15 mouse cellular contexts compared by ENCODE assay signal in the genomic region with DNA sequence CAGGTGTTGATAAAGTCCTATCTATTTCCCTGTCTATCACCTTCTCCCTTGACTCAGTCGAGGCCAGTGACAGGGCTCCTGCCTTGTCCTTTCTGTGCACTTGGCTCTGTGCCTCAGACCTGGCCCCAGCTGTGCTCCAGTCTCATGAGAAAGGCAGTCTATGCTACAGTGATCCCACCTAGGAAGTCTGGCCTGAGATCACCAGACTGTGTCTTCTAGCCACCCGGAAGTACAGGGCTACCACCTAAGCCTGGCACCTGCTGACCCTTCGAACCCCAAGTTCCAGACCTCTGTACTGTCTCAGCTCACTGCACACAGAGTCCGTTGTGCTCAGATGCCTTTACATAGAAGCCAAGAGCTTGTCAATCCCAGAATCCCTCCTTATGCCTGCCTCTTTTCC. TPM values are rescaled to one million over a fixed set of nuclear protein-coding genes. Genes with fewer than 3 reads are reported as not detected.
DNase-seq lines count a peak whose midpoint lies in the region; ATAC-seq lines count a peak whose summit lies in the region.
"Had no signal": no experiment of that assay in that cellular context is flagged by ENCODE, and none has a peak within 500 bp of the region (broad histone marks: within the 10 kb centered on the region; RNA-seq: fewer than 3 reads in every experiment).

No protein-coding gene starts in this region.

- 0 out of 2 replicates have a peak, but pooled peaks have one; percentile 20 for ATAC-seq in heart, embryonic 12.5 days (ENCODE audit: insufficient number of reproducible peaks, low FRiP score)
- no peak for ATAC-seq in heart, embryonic 11.5 days (replicated peaks; ENCODE audit: insufficient number of reproducible peaks, low FRiP score, low TSS enrichment)
- ATAC-seq in midbrain, embryonic 13.5 days: 0 out of 2 replicates have a peak, but pooled peaks have one; percentile 15
- ATAC-seq in midbrain, embryonic 14.5 days (ENCODE audit: low FRiP score, low TSS enrichment): no peak
- ATAC-seq in kidney, embryonic 15.5 days (replicated peaks; ENCODE audit: low FRiP score): peak; percentile 57
- ATAC-seq in midbrain, embryonic 16.5 days: 0 out of 2 replicates have a peak, but pooled peaks have one; percentile 22

- no peaks in the 10 kb centered on the region for H3K27me3 ChIP-seq in heart, embryonic 12.5 days (replicated peaks)
- no peaks in the 10 kb centered on the region for H3K27me3 ChIP-seq in heart, embryonic 11.5 days (ENCODE audit: control insufficient read depth, insufficient read depth, low read length)
- H3K27me3 ChIP-seq in midbrain, embryonic 13.5 days: no peaks in the 10 kb centered on the region; the same call in 1 of the 2 replicates
- H3K27me3 ChIP-seq in midbrain, embryonic 14.5 days (ENCODE audit: control insufficient read depth, insufficient read depth, low read length): no peaks in the 10 kb centered on the region
- H3K27me3 ChIP-seq in kidney, embryonic 15.5 days: no peaks in the 10 kb centered on the region
- H3K27me3 ChIP-seq in midbrain, embryonic 16.5 days (ENCODE audit: control insufficient read depth, insufficient read depth, low read depth, low read length): no peaks in the 10 kb centered on the region
- H3K27me3 ChIP-seq: neural tube, embryonic 13.5 days; stomach, embryonic 15.5 days had no signal

- no peaks in the 10 kb centered on the region for H3K36me3 ChIP-seq in heart, embryonic 12.5 days
- no peaks in the 10 kb centered on the region for H3K36me3 ChIP-seq in heart, embryonic 11.5 days (ENCODE audit: control insufficient read depth, insufficient read depth, low read length)
- H3K36me3 ChIP-seq in midbrain, embryonic 13.5 days: no peaks in the 10 kb centered on the region
- H3K36me3 ChIP-seq in midbrain, embryonic 14.5 days (ENCODE audit: control insufficient read depth, insufficient read depth, low read length): no peaks in the 10 kb centered on the region
- no peaks in the 10 kb centered on the region for H3K36me3 ChIP-seq in kidney, embryonic 15.5 days
- no peaks in the 10 kb centered on the region for H3K36me3 ChIP-seq in midbrain, embryonic 16.5 days (ENCODE audit: control insufficient read depth, insufficient read depth, low read length)
- H3K36me3 ChIP-seq: neural tube, embryonic 13.5 days; stomach, embryonic 15.5 days had no signal

- H3K9me3 ChIP-seq in heart, embryonic 12.5 days (replicated peaks): no peaks in the 10 kb centered on the region
- no peaks in the 10 kb centered on the region for H3K9me3 ChIP-seq in heart, embryonic 11.5 days (replicated peaks; ENCODE audit: control insufficient read depth, low read length)
- no peaks in the 10 kb centered on the region for H3K9me3 ChIP-seq in midbrain, embryonic 13.5 days
- no peaks in the 10 kb centered on the region for H3K9me3 ChIP-seq in midbrain, embryonic 14.5 days (ENCODE audit: control insufficient read depth, low read length)
- no peaks in the 10 kb centered on the region for H3K9me3 ChIP-seq in kidney, embryonic 15.5 days (replicated peaks)
- no peaks in the 10 kb centered on the region for H3K9me3 ChIP-seq in midbrain, embryonic 16.5 days (replicated peaks; ENCODE audit: control insufficient read depth, low read length, poor library complexity, severe bottlenecking)
- H3K9me3 ChIP-seq: neural tube, embryonic 13.5 days; stomach, embryonic 15.5 days had no signal

- no peak overlapping the region for H3K9ac ChIP-seq in heart, embryonic 12.5 days
- H3K9ac ChIP-seq in heart, embryonic 11.5 days (ENCODE audit: low read depth, low read length): no peak overlapping the region
- H3K9ac ChIP-seq in midbrain, embryonic 13.5 days (replicated peaks): no peak overlapping the region
- H3K9ac ChIP-seq in midbrain, embryonic 14.5 days (replicated peaks; ENCODE audit: low read length): no peak overlapping the region
- H3K9ac ChIP-seq in kidney, embryonic 15.5 days: no peak overlapping the region
- no peak overlapping the region for H3K9ac ChIP-seq in midbrain, embryonic 16.5 days (ENCODE audit: low read depth, low read length)
- H3K9ac ChIP-seq: neural tube, embryonic 13.5 days; stomach, embryonic 15.5 days had no signal

- no peak overlapping the region for H3K27ac ChIP-seq in heart, embryonic 12.5 days (ENCODE audit: poor library complexity, severe bottlenecking)
- H3K27ac ChIP-seq in heart, embryonic 11.5 days (ENCODE audit: low read depth, low read length): no peak overlapping the region
- no peak overlapping the region for H3K27ac ChIP-seq in midbrain, embryonic 13.5 days
- no peak overlapping the region for H3K27ac ChIP-seq in midbrain, embryonic 14.5 days (replicated peaks; ENCODE audit: low read depth, low read length)
- no peak overlapping the region for H3K27ac ChIP-seq in kidney, embryonic 15.5 days
- H3K27ac ChIP-seq in midbrain, embryonic 16.5 days (ENCODE audit: low read length): no peak overlapping the region
- H3K27ac ChIP-seq: neural tube, embryonic 13.5 days; stomach, embryonic 15.5 days had no signal

- WGBS in heart, embryonic 12.5 days: 59% methylated on average over 4 of the region's 4 CpGs
- WGBS in heart, embryonic 11.5 days (ENCODE audit: insufficient replicate concordance): 71% methylated on average over 4 of the region's 4 CpGs
- WGBS in midbrain, embryonic 13.5 days: 66% methylated on average over 4 of the region's 4 CpGs
- 78% methylated on average over 4 of the region's 4 CpGs for WGBS in midbrain, embryonic 14.5 days
- WGBS in kidney, embryonic 15.5 days: 68% methylated on average over 4 of the region's 4 CpGs
- WGBS in midbrain, embryonic 16.5 days: 74% methylated on average over 4 of the region's 4 CpGs

- H3K4me3 ChIP-seq in heart, embryonic 12.5 days: no peak overlapping the region
- H3K4me3 ChIP-seq in heart, embryonic 11.5 days (ENCODE audit: low read depth, low read length): no peak overlapping the region
- no peak overlapping the region for H3K4me3 ChIP-seq in midbrain, embryonic 13.5 days (replicated peaks)
- no peak overlapping the region for H3K4me3 ChIP-seq in midbrain, embryonic 14.5 days (replicated peaks; ENCODE audit: low read depth, low read length)
- H3K4me3 ChIP-seq in kidney, embryonic 15.5 days (replicated peaks): no peak overlapping the region
- H3K4me3 ChIP-seq in midbrain, embryonic 16.5 days (ENCODE audit: low read depth, low read length): no peak overlapping the region
- H3K4me3 ChIP-seq: neural tube, embryonic 13.5 days; stomach, embryonic 15.5 days had no signal

- 0 out of 2 replicates have a peak, but pooled peaks cover 3% of the 10 kb centered on the region for H3K4me1 ChIP-seq in heart, embryonic 12.5 days (replicated peaks)
- H3K4me1 ChIP-seq in heart, embryonic 11.5 days (ENCODE audit: control insufficient read depth, insufficient read depth, low read length): no peaks in the 10 kb centered on the region
- no peaks in the 10 kb centered on the region for H3K4me1 ChIP-seq in midbrain, embryonic 13.5 days (replicated peaks)
- H3K4me1 ChIP-seq in midbrain, embryonic 14.5 days (ENCODE audit: control insufficient read depth, insufficient read depth, low read length): no peaks in the 10 kb centered on the region
- H3K4me1 ChIP-seq in kidney, embryonic 15.5 days: no peaks in the 10 kb centered on the region
- no peaks in the 10 kb centered on the region for H3K4me1 ChIP-seq in midbrain, embryonic 16.5 days (ENCODE audit: control insufficient read depth, insufficient read depth, low read length)
- H3K4me1 ChIP-seq: neural tube, embryonic 13.5 days; stomach, embryonic 15.5 days had no signal

- no peak overlapping the region for H3K4me2 ChIP-seq in heart, embryonic 12.5 days
- H3K4me2 ChIP-seq in heart, embryonic 11.5 days: no peak overlapping the region
- no peak overlapping the region for H3K4me2 ChIP-seq in midbrain, embryonic 13.5 days (replicated peaks)
- H3K4me2 ChIP-seq in midbrain, embryonic 14.5 days (ENCODE audit: low read length): no peak overlapping the region
- H3K4me2 ChIP-seq in kidney, embryonic 15.5 days: no peak overlapping the region
- no peak overlapping the region for H3K4me2 ChIP-seq in midbrain, embryonic 16.5 days (ENCODE audit: low read length)
- H3K4me2 ChIP-seq: neural tube, embryonic 13.5 days; stomach, embryonic 15.5 days had no signal

- DNase-seq in midbrain, embryonic 14.5 days: no peak
- DNase-seq in adrenal gland, postnatal 4 days (ENCODE audit: low spot score in 2 of 2): no peak
- no peak for DNase-seq in frontal cortex, postnatal 36 days (ENCODE audit: low spot score in 2 of 2)
- DNase-seq: cerebellum, adult 11 months; layer of hippocampus, postnatal 36 days; lung, adult 2 months; thymus, postnatal 25 days had no signal

RNA-seq across cellular contexts. Expression of a gene that starts 26.1 kb away (rescaled TPM):
- 52.4 and 54.6 TPM in 2 replicates for polyA plus RNA-seq in heart, embryonic 12.5 days (2016; fragmentation: Nextera tagmentation; extraction: Ambion mirVana)
- 53.8 and 62.2 TPM in 2 replicates for polyA plus RNA-seq in heart, embryonic 11.5 days (2014; fragmentation: Nextera tagmentation; extraction: Ambion mirVana)
- 66.3 and 68.9 TPM in 2 replicates for polyA plus RNA-seq in midbrain, embryonic 13.5 days (2015; fragmentation: Nextera tagmentation; extraction: Ambion mirVana)
- polyA plus RNA-seq in midbrain, embryonic 14.5 days (2014; fragmentation: Nextera tagmentation; extraction: Ambion mirVana): 90.6 and 91.4 TPM in 2 replicates
- polyA plus RNA-seq in kidney, embryonic 15.5 days (2015; fragmentation: Nextera tagmentation; extraction: Ambion mirVana): 44.7 and 47.7 TPM in 2 replicates
- polyA plus RNA-seq in midbrain, embryonic 16.5 days (2015; fragmentation: Nextera tagmentation; extraction: Ambion mirVana): 95.2 and 104 TPM in 2 replicates
- total RNA-seq in adrenal gland, postnatal 4 days (2021): 10 to 100 TPM; 39.4 to 40.3 TPM

RNA-seq across cellular contexts. Expression of a gene that starts 46.0 kb away (rescaled TPM):
- 68.1 and 72.6 TPM in 2 replicates for polyA plus RNA-seq in heart, embryonic 12.5 days (2016; fragmentation: Nextera tagmentation; extraction: Ambion mirVana)
- polyA plus RNA-seq in heart, embryonic 11.5 days (2014; fragmentation: Nextera tagmentation; extraction: Ambion mirVana): 71.2 and 74.7 TPM in 2 replicates
- polyA plus RNA-seq in midbrain, embryonic 13.5 days (2015; fragmentation: Nextera tagmentation; extraction: Ambion mirVana): 18.3 and 22.1 TPM in 2 replicates
- 23.2 and 27.9 TPM in 2 replicates for polyA plus RNA-seq in midbrain, embryonic 14.5 days (2014; fragmentation: Nextera tagmentation; extraction: Ambion mirVana)
- 53.4 and 72.0 TPM in 2 replicates for polyA plus RNA-seq in kidney, embryonic 15.5 days (2015; fragmentation: Nextera tagmentation; extraction: Ambion mirVana)
- 28.6 and 31.0 TPM in 2 replicates for polyA plus RNA-seq in midbrain, embryonic 16.5 days (2015; fragmentation: Nextera tagmentation; extraction: Ambion mirVana)
- total RNA-seq in adrenal gland, postnatal 4 days (2021): 10 to 100 TPM; 53.5 to 56.8 TPM
- total RNA-seq: monocyte, adult 5-6 weeks had no signal

RNA-seq across cellular contexts. Expression of a gene that starts 53.4 kb away (rescaled TPM):
- polyA plus RNA-seq in heart, embryonic 12.5 days (2016; fragmentation: Nextera tagmentation; extraction: Ambion mirVana): 48.8 and 52.9 TPM in 2 replicates
- 43.5 and 49.7 TPM in 2 replicates for polyA plus RNA-seq in heart, embryonic 11.5 days (2014; fragmentation: Nextera tagmentation; extraction: Ambion mirVana)
- 234 and 240 TPM in 2 replicates for polyA plus RNA-seq in midbrain, embryonic 13.5 days (2015; fragmentation: Nextera tagmentation; extraction: Ambion mirVana)
- polyA plus RNA-seq in midbrain, embryonic 14.5 days (2014; fragmentation: Nextera tagmentation; extraction: Ambion mirVana): 227 and 305 TPM in 2 replicates
- polyA plus RNA-seq in kidney, embryonic 15.5 days (2015; fragmentation: Nextera tagmentation; extraction: Ambion mirVana): 45.9 and 56.9 TPM in 2 replicates
- polyA plus RNA-seq in midbrain, embryonic 16.5 days (2015; fragmentation: Nextera tagmentation; extraction: Ambion mirVana): 333 and 360 TPM in 2 replicates
- total RNA-seq in adrenal gland, postnatal 4 days (2021): 10 to 100 TPM; 36.8 to 42.3 TPM

Comparison
In these comparisons a context has a peak if more than half of its experiments do, and no peak if none do; other contexts are left out.
1. ATAC-seq: peak in heart, embryonic 12.5 days (single experiment), midbrain, embryonic 13.5 days (single experiment), kidney, embryonic 15.5 days (single experiment) and midbrain, embryonic 16.5 days (single experiment); none in heart, embryonic 11.5 days (single experiment) and midbrain, embryonic 14.5 days (single experiment).